Mouse (Mus musculus) left cerebral cortex, postnatal 10 days (tissue): Measurements from ENCODE around the gene Echs1. TPM values are rescaled to one million over a fixed set of nuclear protein-coding genes. Genes with fewer than 3 reads are reported as not detected.
A peak's percentile ranks its signal among the peaks of the same experiment; 100 is the strongest.

Source experiments
- DNase-seq, 2 experiments: peaks; one replicate each; pipeline ENCODE4 v3.0.0; 2021 to 2022; ENCODE audit warnings: low spot score in 2 of 2, mixed read lengths in 1 of 2; ENCODE audit errors: extremely low spot score in 1 of 2
- intact Hi-C: fragments of 180-260 bp; cut with DNase I; formaldehyde crosslinking; loops from one replicate; pipeline ENCODE4 v1.15.1; 2025
- total RNA-seq, 2 experiments: library from RNA; stranded (reverse); gene quantifications; 2 replicates each; pipeline ENCODE4 v1.2.3; 2021

Gene Echs1
- total RNA-seq, 2 experiments from 2014 or later = 57.3 to 57.5 TPM

DNA sequence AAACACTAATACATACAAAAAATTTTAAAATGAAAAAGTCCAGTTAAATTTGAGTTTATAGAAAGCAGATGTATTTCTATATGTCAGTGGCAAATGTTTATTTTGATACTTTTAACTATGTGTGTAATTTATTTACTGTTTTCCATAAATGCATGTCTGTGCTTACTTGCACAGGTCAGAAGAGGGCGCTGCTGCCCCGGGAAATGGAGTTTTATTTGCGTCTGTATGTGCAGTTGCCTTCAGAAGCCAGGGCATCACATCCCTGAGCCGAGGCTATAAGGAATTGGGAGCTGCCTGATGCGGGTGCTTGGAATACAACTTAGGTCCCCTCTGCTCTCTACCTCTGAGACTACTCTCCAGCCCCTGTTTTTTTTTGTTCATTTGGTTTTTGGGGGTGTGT, 37.6 kb downstream of the Echs1 start:
- peak; percentile 34 to 73 for DNase-seq
- intact Hi-C loops = no loop called here

DNA sequence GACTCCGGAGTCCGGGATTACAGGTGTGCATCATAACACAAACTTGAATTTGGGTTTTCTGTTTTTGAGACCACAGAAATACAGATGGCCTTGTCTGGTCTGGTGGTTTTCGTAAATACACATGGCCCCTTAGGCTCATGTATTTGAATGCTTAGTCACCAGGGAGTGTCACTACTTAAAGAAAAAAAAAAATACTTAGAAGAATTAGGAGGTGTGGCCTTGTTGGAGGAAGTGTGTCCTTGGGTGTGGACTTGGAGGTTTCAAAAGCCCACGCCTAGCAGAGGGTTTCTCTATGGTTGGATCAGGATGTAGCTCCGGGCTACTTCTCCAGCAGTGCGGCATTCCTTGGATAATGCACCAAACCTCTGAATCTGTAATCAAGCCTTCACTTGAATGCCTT, 38.6 kb downstream of the Echs1 start:
- no peak for DNase-seq
- intact Hi-C loops = no loop called here

DNA sequence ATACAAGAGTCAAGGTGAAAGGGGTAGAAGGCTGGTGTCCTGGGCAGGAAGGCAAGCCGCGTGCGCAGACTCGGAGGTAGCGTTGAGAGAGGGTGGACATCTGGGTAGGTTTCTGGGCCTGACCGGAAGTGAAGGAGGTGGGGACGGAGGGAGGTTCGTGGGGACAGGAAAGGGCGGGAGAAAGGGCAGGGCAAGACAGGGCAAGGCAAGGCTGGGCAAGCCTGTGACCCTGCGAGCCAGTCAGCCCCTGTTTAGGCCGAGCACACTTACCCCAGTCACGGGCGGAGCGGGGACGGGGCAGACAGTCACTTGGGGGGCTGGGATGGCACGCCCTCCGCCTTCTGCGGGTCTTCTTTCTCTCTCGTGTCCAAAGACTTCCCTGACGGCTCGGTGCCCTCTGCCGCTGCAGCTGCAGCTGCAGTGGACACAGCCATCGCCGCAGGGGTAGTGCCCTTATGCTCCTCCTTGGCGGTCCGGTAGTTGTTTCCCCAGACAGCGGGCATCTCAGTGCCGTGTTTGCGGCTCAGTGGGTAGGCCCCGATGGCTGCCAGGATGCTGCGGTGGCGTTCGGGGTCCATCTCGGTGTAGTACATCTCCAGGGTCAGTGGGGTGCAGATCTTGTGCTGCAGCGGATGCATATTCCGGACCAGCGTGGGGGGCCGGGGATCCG, 46.1 kb downstream of the Echs1 start:
- no peak for DNase-seq
- intact Hi-C loops = no loop called here

DNA sequence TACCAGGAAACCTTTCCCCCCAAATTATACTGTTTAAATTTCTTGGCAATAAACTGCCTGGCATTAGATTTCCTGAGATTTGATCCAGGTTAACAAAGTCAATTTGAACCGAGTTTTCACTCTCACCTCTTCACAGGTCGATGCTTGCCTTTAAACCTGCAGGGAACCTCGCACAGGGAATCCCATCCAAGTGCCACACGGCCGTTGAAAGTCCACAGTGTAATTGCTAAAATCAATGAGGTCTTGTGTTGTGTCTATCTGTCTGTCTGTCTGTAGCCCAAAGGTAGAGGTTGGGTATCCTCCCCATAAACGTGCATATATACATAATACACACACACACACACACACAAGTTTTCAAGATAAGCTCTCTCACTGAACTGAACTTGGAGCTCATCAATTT, 48.9 kb downstream of the Echs1 start:
- intact Hi-C loops = no loop called here

DNA sequence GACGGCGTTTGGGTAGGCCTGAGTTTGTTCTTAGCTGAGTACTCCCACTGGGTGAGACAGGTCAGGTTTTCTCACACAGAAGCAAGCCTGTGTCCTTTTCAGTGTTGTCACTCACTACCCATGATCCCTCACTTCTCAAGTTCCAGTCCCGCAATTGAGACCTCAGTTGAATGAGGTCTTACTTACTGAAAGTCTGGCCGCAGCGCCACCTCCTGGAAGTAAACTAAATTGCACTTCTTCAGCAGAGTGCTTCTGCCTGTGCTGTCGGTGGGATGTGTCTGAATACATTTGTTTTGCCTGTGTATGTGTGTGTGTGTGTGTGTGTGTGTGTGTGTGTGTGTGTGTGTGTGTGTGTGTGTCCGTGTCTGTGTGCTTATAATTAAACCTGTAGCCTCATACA, 53.2 kb downstream of the Echs1 start:
- intact Hi-C loops = loop anchor here (2.0 kb wide), 1 partner anchor 94 kb away; no protein-coding TSS in a partner anchor
- DNase-seq = peak; percentile 70 to 78

More for the DNA sequence above, 48.9 kb downstream of the Echs1 start:
- DNase-seq = no peak

DNA sequence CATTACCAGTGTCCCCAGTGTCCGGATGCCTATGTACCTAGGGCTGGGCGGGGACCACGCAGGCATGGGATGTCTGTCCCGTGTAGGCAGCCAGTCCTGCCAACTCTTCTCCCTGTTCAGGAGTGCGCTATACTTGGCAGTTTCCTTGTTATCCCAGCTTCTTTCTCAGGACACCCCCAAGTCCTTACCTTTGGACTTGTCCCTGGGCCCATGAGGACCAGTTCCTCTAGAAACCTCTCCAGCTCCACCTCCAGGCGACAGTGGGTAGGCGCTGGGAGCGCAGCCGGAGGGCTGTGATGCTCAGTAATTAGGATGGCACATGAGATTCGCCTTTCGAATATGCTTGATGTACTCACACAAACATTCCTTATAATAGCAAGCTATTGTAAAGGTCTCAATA, 54.0 kb downstream of the Echs1 start:
- DNase-seq = no peak
- intact Hi-C loops = loop anchor here (2.0 kb wide), 1 partner anchor 94 kb away; no protein-coding TSS in a partner anchor

DNA sequence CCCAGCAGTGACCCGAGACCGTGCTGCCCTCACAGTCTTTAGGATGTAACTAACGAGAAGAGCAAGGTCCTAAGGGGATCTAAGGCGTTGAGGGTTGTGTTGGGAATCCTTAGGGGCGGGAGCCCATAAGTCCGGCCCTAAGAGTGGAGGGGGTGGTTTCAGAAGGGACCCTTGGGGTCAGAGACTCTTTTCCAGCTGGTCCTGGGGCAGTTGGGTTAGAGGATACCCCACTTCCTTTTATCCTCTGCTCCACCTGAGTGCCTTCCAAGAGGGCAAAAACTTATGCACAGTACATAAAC, 54.5 kb downstream of the Echs1 start:
- intact Hi-C loops = loop anchor here (2.0 kb wide), 1 partner anchor 93 kb away; no protein-coding TSS in a partner anchor
- DNase-seq = no peak

DNA sequence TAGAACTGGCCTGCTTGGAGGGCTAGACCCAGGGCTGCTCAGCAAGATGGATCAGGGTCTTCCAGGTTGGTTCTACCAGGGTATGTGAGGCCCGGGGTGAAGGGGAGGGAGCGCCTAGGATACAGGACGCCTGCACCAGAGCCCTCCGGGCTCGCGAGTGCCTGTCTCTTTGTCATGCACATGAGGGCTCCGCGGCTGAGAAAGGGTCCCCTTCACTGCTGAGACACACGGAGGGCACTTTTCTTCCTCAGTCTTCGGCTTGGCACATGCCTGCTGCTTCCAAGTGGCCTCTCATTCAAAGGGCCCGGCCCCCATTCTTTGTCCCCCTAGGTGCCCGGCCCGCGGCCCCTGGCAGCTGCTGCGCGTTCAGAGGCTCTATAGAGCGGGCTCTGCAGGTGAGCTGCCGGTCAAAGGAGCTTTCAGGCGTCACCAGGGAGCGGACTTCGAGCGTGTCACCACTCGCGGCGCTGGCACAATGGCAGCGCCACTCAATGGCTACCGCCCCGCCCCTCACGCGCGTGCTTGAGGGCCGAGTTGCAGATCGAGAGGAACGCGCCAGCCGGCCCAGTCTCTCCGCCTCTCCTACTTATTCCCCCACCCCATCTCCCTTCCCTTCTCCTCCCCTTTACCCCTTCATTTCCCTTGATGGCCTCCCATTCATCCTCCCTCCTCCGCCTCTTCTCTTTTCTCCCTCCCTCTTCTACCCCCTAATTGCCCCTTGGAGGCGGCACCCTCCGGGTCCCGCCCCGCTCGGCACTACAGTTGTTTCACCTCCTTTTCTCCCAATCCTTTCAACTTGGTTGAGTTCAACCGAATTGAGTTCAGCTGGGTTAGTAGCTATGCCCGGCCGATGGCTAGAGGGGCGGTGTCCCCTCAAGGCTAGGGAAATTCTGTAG, 55.1 kb downstream of the Echs1 start:
- peak in 1 of 2 experiments; percentile 64 for DNase-seq
- intact Hi-C loops = no loop called here

DNA sequence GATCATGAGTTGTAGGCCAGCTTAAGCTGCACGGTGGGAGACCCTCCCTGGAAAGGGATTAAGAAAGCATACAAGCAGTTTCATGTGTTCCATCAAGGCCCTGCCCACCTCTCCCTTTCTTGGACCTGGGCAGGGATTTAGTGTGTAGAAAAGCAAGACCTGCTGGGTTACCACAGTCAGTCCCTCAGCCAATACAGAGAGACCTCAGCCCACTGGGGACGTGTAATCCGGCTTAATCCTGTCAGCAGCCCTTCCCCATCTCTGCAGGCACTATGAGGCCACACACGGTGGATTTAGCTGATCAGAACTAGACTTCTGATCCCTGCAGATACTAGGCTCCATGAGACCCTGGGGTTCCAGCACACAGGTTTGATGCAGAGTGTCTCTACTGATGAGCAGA, 56.7 kb downstream of the Echs1 start:
- no peak for DNase-seq
- intact Hi-C loops = loop anchor here (10.0 kb wide), 1 partner anchor 415 kb away; no protein-coding TSS in a partner anchor

DNA sequence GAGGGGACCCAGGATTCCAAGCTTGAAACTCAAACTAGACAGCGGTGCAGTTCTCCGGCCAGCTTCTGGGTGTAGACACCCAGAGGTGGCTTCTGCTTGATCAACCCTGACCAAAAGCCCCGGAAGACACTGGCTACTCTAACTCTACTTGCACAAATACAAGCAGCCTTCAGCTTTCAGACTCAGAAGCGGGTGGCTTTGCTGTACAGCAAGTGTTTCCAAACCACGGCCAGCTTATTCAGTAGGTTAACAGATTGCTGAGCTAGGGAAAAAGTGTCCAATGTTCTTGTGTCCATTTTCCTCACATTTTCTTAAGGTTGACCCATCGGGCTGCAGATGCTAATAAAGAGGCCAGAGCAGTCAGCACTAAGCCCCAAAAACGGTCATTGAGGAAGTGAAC, 57.7 kb downstream of the Echs1 start:
- intact Hi-C loops = loop anchor here (10.0 kb wide), 1 partner anchor 414 kb away; no protein-coding TSS in a partner anchor
- DNase-seq = no peak

DNA sequence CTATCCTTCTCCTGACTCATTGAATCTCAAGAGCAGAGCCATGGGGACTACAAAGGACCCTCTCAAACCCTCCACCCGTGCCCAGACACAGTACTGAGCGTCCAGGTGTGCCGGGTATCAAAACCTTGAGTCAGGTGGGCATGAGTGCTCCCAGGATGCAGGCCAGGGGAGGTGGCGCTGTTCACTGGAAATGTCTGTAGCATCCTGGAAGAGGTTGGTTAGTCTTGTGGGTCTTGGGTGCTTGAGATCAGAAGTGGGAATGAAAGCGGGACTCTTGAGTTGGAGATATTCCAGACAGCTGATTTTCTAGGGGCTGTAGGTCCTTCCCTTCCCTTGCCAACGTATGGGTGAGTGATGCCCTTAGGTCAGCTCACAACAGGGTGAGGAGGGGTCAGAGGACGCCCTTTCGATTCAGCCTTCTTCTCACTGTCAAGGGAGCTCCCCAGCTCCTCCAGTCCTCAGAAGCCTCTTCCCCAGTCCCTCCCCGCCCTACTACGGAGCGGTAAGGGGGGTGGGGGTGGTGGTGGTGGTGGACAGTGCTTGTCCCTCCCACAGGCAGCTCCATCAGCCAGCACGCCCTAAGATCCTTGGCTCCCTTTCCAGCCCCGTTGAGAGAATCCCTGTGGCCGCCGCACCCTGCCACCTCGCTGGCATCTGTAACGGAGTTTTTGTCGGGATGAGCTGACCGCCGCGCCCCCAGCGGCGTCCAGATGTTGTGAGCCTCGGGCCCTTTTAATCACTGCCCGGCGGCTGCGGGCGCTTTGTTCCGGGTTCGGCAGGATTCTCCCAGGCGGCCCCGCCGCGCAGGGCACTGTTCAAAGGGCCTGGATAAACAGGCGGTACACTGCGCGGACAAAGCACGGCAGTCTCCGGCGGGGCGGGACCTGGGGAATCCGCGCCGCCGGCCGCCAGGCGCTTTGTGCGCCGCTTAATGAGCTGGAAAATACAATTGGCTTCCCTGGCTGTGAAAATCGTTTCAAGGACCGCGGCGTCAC, 58.6 kb downstream of the Echs1 start:
- DNase-seq = peak in 1 of 2 experiments; percentile 73
- intact Hi-C loops = loop anchor here (10.0 kb wide), 1 partner anchor 413 kb away; no protein-coding TSS in a partner anchor

Other genes starting within 250 kb of the Echs1 start
- gene Kndc1, start 221.8 kb downstream of the Echs1 start, total RNA-seq = 10 to 100 TPM; 37.6 to 42.2 TPM
- not detected for gene Utf1, start 172.7 kb downstream of the Echs1 start, total RNA-seq
- gene 6430531B16Rik, start 137.7 kb downstream of the Echs1 start, total RNA-seq = under 1 TPM; 0.39 to 0.55 TPM
- under 1 TPM; 0.81 to 0.89 TPM for gene Adam8, start 123.9 kb downstream of the Echs1 start, total RNA-seq
- 10 to 100 TPM; 23.8 to 26.9 TPM for gene Zfp511, start 80.1 kb downstream of the Echs1 start, total RNA-seq
- 10 to 100 TPM; 40.9 to 44.2 TPM for gene Tubgcp2, start 79.8 kb downstream of the Echs1 start, total RNA-seq
- gene Msx3, start 67.4 kb downstream of the Echs1 start, total RNA-seq = under 1 TPM; 0.22 to 0.47 TPM
- 100 to 1,000 TPM; 222 to 234 TPM for gene Caly, start 33.9 kb downstream of the Echs1 start, total RNA-seq
- gene Prap1, start 23.1 kb downstream of the Echs1 start, total RNA-seq = not detected
- gene Fuom, start 14.0 kb downstream of the Echs1 start, total RNA-seq = 10 to 100 TPM; 22.6 to 30.0 TPM
- gene Paox, start 677 bp downstream of the Echs1 start, total RNA-seq = 1 to 10 TPM; 6.5 to 9.4 TPM
- 10 to 100 TPM; 21.3 to 29.2 TPM for gene Mtg1, start 21.1 kb upstream of the Echs1 start, total RNA-seq
- 100 to 1,000 TPM; 172 to 178 TPM for gene Sprn, start 38.4 kb upstream of the Echs1 start, total RNA-seq
- not detected for gene Olfr522, start 48.3 kb upstream of the Echs1 start, total RNA-seq
- not detected for gene Olfr523, start 56.7 kb upstream of the Echs1 start, total RNA-seq
- gene Olfr524, start 89.5 kb upstream of the Echs1 start, total RNA-seq = not detected
- under 1 TPM; 0.26 to 0.36 TPM for gene Cd163l1, start 101.8 kb upstream of the Echs1 start, total RNA-seq
- under 1 TPM in 1 of 2 experiments, not detected in 1; 0.06 TPM for gene 5830411N06Rik, start 130.8 kb upstream of the Echs1 start, total RNA-seq
- not detected for gene Olfr525, start 204.4 kb upstream of the Echs1 start, total RNA-seq
- not detected for gene Olfr527, start 217.5 kb upstream of the Echs1 start, total RNA-seq
- gene Olfr60, start 245.2 kb upstream of the Echs1 start, total RNA-seq = not detected